Mouse (Mus musculus): ENCODE measurements around the gene 4833439L19Rik.
A peak's percentile ranks its signal among the peaks of the same experiment; 100 is the strongest.

Gene 4833439L19Rik

GRCm38 (mm10) chr13:54521181-54521580 lies 44.1 kb downstream of the 4833439L19Rik start:
- DNase-seq (ENCODE audit: low spot score in 2 of 2) = no peak

DNA sequence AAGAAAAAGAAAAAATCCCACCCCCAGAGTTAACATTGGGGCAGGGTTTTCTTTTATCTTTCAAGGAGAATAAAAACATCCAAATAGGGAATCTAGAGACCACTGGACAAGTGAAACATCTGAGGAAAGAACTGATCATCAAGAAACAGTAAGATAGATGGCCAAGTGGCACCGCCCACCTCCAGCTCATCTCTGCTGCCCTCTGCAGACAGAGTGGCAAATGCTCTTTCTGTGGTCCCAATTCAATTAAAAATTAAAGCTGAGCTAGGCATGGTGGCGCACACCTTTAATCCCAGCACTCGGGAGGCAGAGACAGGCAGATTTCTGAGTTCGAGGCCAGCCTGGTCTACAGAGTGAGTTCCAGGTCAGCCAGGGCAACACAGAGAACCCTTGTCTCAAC lies 45.0 kb downstream of the 4833439L19Rik start:
- no peak for DNase-seq (ENCODE audit: low spot score in 2 of 2)

DNA sequence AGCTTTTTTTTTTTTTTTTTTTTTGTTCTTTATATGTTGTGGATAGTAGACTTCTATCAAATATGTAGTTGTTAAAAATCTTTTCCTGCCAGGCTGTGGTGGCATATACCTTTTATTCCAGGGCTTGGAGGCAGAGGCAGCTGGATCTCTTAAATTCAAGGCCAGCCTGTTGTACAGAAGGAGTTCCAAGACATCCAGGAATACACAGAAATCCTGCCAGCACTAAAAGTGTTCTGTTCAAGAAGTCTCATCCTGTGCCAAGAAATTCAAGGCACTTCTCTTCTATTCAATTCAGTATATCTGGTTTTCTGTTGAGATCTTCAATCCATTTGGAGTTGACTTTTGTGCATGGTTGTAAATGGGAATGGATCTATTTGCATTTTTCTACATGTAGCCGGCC lies 59.3 kb downstream of the 4833439L19Rik start:
- peak in 1 of 2 experiments; percentile 48 for DNase-seq (ENCODE audit: low spot score in 2 of 2)

GRCm38 (mm10) chr13:54504611-54505260 lies 60.5 kb downstream of the 4833439L19Rik start:
- no peak for DNase-seq (ENCODE audit: low spot score in 2 of 2)

DNA sequence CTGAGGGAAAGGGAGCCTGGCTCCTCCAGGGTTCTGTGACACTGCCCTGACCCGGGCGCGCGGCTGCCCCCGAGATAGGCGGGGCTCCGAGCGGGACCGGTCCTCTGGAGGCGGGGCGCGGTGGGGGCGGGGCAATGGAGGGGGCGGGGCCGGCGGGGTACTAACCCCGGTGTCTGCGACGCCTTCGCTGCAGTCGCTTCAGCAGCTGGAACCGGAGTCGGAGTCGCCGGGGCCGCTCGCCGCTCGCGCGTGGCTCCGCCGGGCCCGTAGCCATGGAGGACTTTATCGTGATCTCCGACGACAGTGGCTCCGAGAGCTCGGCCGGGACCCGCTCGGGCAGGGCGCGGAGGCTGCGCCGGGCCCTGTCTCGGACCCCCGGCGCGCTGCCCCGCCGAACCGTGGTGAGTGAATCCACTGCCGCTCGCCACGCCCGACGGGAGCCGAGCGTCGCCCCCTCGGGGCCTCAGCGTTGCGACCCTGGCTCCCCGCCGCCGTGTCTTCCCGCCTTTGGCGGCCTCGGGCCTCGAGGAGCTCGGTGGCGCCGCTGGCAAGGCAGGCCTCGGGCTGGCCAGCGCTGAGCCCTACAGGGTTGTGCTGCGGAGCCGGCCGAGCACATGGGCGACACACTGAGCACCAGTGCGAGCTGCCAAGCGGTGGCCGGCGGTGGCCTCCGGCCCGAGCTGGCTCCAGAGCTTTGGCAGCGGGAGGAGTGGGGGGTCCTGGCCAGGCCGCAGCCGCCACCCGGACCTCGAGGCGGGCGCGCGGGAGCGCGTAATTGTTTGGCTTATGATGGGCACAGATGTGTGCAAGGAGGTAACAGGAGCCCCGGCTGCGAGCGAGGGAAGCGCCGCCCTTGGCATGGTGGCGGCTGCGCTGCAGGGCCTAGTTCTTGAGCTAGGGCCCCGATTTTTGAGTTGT lies 61.4 kb downstream of the 4833439L19Rik start, which contains the start of gene Simc1:
TSS of gene Simc1 (plus strand) at position 176 of the 918 bp plus-strand sequence.
- DNase-seq (ENCODE audit: low spot score in 2 of 2) = peak; percentile 76 to 77

- DNase-seq (ENCODE audit: low spot score in 2 of 2) = no peak
Measured at GRCm38 (mm10) chr13:54503278-54503603, 62.0 kb downstream of the 4833439L19Rik start.

DNA sequence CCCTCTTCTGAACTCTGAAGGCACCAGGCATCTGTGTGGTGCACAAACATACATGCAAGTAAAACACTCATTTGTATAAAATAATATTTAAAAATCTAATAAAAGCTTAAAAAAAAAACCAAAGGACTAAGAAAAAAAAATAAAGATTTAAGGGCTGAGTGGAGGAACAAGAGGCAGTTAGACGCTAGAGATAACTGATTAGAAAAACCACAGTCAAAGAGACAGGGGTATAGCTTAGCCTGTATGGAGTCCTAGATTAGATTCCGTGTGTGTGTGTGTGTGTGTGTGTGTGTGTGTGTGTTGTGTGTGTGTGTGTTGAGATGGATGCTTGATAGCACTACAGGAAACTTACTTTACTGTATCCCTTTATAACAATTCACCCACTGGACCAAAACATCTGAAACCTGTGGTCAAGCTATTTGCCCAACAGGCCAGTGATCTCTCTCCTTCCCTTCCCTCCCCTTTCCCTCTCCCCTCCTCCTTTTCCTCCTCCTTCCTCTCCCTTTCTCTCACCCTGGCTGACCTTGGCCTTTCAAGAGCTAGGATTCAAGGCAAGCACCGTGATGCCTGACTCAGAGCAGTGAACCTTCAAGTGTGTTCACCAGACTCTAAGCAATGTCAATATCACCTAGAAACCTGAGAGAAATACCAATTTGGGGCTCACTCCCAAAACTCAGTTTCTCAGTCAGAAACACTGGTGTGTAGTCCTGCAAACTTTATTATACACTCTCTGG lies 63.1 kb downstream of the 4833439L19Rik start:
- DNase-seq (ENCODE audit: low spot score in 2 of 2) = no peak

DNA sequence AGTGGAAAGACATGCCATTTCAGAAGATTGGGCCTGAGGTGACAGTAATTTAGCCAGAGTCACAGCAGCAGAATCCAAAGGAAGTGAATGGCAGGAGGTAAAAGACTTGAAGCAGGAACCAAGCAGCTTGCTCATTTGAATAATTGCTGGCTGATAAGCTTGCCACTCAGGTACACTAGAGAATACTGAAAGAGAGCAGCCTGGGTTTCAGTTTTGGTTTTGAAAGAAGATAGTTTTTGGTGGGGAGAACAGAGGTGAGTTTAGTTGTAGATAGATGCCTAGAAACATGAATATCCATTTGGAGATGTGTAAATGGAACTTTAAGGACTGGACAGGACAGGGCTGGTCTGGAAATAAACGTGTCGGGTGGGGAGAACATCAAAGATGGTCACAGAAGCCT lies 63.9 kb downstream of the 4833439L19Rik start:
- DNase-seq (ENCODE audit: low spot score in 2 of 2) = no peak
